7 mouse cellular contexts compared by ENCODE assay signal in genomic region chr6:91877885-91878651, GRCm38 (mm10). TPM values are rescaled to one million over a fixed set of nuclear protein-coding genes. Genes with fewer than 3 reads are reported as not detected.
DNase-seq lines count a peak whose midpoint lies in the region; ATAC-seq and TF ChIP-seq lines count a peak whose summit lies in the region.

Gene Ccdc174, plus strand, starts transcription at chr6:91878053.

- intact Hi-C loops in left cerebral cortex, postnatal 4 days (cut with DNase I): no loop called here

- peaks cover 14% of the 10 kb centered on the region for H3K4me1 ChIP-seq in embryonic facial prominence, embryonic 10.5 days
- no peaks in the 10 kb centered on the region for H3K4me1 ChIP-seq in intestine, postnatal 0 days (replicated peaks; ENCODE audit: control insufficient read depth, insufficient read depth, low read length)
- H3K4me1 ChIP-seq in midbrain, embryonic 12.5 days: peaks cover 18% of the 10 kb centered on the region
- peaks cover 3% of the 10 kb centered on the region; the same call in 1 of the 2 replicates for H3K4me1 ChIP-seq in small intestine, adult 2 months (ENCODE audit: control insufficient read depth, insufficient read depth, insufficient read length, low read length)

- H3K9me3 ChIP-seq in embryonic facial prominence, embryonic 10.5 days: no peaks in the 10 kb centered on the region
- no peaks in the 10 kb centered on the region for H3K9me3 ChIP-seq in intestine, postnatal 0 days (ENCODE audit: control insufficient read depth)
- H3K9me3 ChIP-seq in midbrain, embryonic 12.5 days: no peaks in the 10 kb centered on the region

- WGBS in embryonic facial prominence, embryonic 10.5 days: under 1% methylated on average over 47 of the region's 47 CpGs
- WGBS in intestine, postnatal 0 days: under 1% methylated on average over 47 of the region's 47 CpGs
- WGBS in midbrain, embryonic 12.5 days: under 1% methylated on average over 45 of the region's 47 CpGs
- under 1% methylated on average over 47 of the region's 47 CpGs for WGBS in small intestine, adult 2 months

- TF ChIP-seq POLR2A in small intestine, adult 2 months (IDR thresholded peaks at IDR 0.05; ENCODE audit: low read depth, low read length): peak; percentile 88

- H3K27me3 ChIP-seq in embryonic facial prominence, embryonic 10.5 days (replicated peaks; ENCODE audit: low read depth, poor library complexity, severe bottlenecking): peaks cover 13% of the 10 kb centered on the region; the same call in 1 of the 2 replicates
- no peaks in the 10 kb centered on the region for H3K27me3 ChIP-seq in intestine, postnatal 0 days (replicated peaks; ENCODE audit: control insufficient read depth, insufficient read depth, low read length)
- 0 out of 2 replicates have a peak, but pooled peaks cover 7% of the 10 kb centered on the region for H3K27me3 ChIP-seq in midbrain, embryonic 12.5 days
- H3K27me3 ChIP-seq in small intestine, adult 2 months (ENCODE audit: control insufficient read depth, insufficient read depth, low read length): no peaks in the 10 kb centered on the region

- H3K4me2 ChIP-seq in intestine, postnatal 0 days (replicated peaks; ENCODE audit: low read depth): peak within 1 kb of the TSS; percentile 73
- H3K4me2 ChIP-seq in midbrain, embryonic 12.5 days (replicated peaks): peak within 1 kb of the TSS; percentile 77

- H3K4me3 ChIP-seq in embryonic facial prominence, embryonic 10.5 days: peak within 1 kb of the TSS; percentile 96
- H3K4me3 ChIP-seq in intestine, postnatal 0 days (ENCODE audit: low read depth, low read length): peak within 1 kb of the TSS; percentile 97
- H3K4me3 ChIP-seq in midbrain, embryonic 12.5 days: peak within 1 kb of the TSS; percentile 95
- peak within 1 kb of the TSS; percentile 81 for H3K4me3 ChIP-seq in small intestine, adult 2 months (ENCODE audit: low read depth, low read length)

- H3K27ac ChIP-seq in embryonic facial prominence, embryonic 10.5 days (replicated peaks): peak within 1 kb of the TSS; percentile 88
- H3K27ac ChIP-seq in intestine, postnatal 0 days (ENCODE audit: low read depth, low read length): peak within 1 kb of the TSS; percentile 71
- peak within 1 kb of the TSS; percentile 77 for H3K27ac ChIP-seq in midbrain, embryonic 12.5 days (replicated peaks)
- peak within 1 kb of the TSS; percentile 14; the same call in 1 of the 2 replicates for H3K27ac ChIP-seq in small intestine, adult 2 months (ENCODE audit: insufficient read depth, low read depth, low read length)

- H3K36me3 ChIP-seq in embryonic facial prominence, embryonic 10.5 days (replicated peaks): peaks cover 25% of the 10 kb centered on the region
- H3K36me3 ChIP-seq in intestine, postnatal 0 days (ENCODE audit: control insufficient read depth, insufficient read depth): peaks cover 11% of the 10 kb centered on the region; the same call in 1 of the 2 replicates
- H3K36me3 ChIP-seq in midbrain, embryonic 12.5 days: peaks cover 18% of the 10 kb centered on the region
- H3K36me3 ChIP-seq in small intestine, adult 2 months (ENCODE audit: control insufficient read depth, insufficient read depth, low read length): peaks cover 14% of the 10 kb centered on the region

- peak; percentile 95 for ATAC-seq in intestine, postnatal 0 days
- ATAC-seq in midbrain, embryonic 12.5 days (ENCODE audit: low FRiP score, low read depth): peak; percentile 89

- peak within 1 kb of the TSS; percentile 94 for H3K9ac ChIP-seq in intestine, postnatal 0 days (ENCODE audit: low read depth, low read length)
- H3K9ac ChIP-seq in midbrain, embryonic 12.5 days (replicated peaks): peak within 1 kb of the TSS; percentile 95

- DNase-seq in adrenal gland, postnatal 10 days: peak; percentile 93
- peak; percentile 94 for DNase-seq in embryonic facial prominence, embryonic 10.5 days (ENCODE audit: low spot score)
- peak; percentile 79 for DNase-seq in gonadal fat pad, adult 2 months (ENCODE audit: low read depth)
- peak; percentile 93 for DNase-seq in left cerebral cortex, postnatal 4 days

- TF ChIP-seq CTCF in intestine, postnatal 0 days (IDR thresholded peaks at IDR 0.05; ENCODE audit: low read depth): no peak; the same call in 1 of the 2 replicates
- TF ChIP-seq CTCF in small intestine, adult 2 months (IDR thresholded peaks at IDR 0.05; ENCODE audit: extremely low read depth, insufficient read length, insufficient replicate concordance, low read depth, low read length): no peak

RNA-seq across cellular contexts. Expression of gene Ccdc174, which starts in this region (rescaled TPM):
- 10 to 100 TPM; 22.8 to 25.1 TPM for total RNA-seq in adrenal gland, postnatal 10 days (2021)
- 36.2 and 38.3 TPM in 2 replicates for polyA plus RNA-seq in embryonic facial prominence, embryonic 10.5 days (2016; fragmentation: Nextera tagmentation; extraction: Ambion mirVana)
- 3.5 and 4.7 TPM in 2 replicates for polyA plus RNA-seq in gonadal fat pad, adult 2 months (2012; rRNA removed)
- polyA plus RNA-seq in intestine, postnatal 0 days (2015; fragmentation: Nextera tagmentation; extraction: Ambion mirVana): 27.2 and 33.7 TPM in 2 replicates
- 10 to 100 TPM; 24.2 to 24.7 TPM for total RNA-seq in left cerebral cortex, postnatal 4 days (2021)
- polyA plus RNA-seq in midbrain, embryonic 12.5 days (2016; fragmentation: Nextera tagmentation; extraction: Ambion mirVana): 57.8 and 60.6 TPM in 2 replicates
- polyA plus RNA-seq in small intestine, adult 2 months (2012; rRNA removed): 0.65 and 1.3 TPM in 2 replicates

Comparison
In these comparisons a context has a peak if more than half of its experiments do, and no peak if none do; other contexts are left out.
1. Peak in every context shown above with its lines: DNase-seq, ATAC-seq, H3K4me3 ChIP-seq and H3K27ac ChIP-seq.
2. H3K27ac ChIP-seq: peak in every context shown above with its lines; median percentile 88 in embryonic facial prominence, embryonic 10.5 days; 77 in midbrain, embryonic 12.5 days; 71 in intestine, postnatal 0 days; 14 in small intestine, adult 2 months.